Mouse (Mus musculus) liver, embryonic 14.5 days (tissue): ENCODE measurements around the gene Oosp1. TPM values are rescaled to one million over a fixed set of nuclear protein-coding genes. Genes with fewer than 3 reads are reported as not detected.

Experiments used
- ATAC-seq: fragments of 200-750 bp; cut with Nextera tagmentation; 2 replicates; pipeline ENCODE4 v1.8.0; 2017; ENCODE audit warnings: moderate number of reproducible peaks, mild to moderate bottlenecking, moderate library complexity; ENCODE audit not compliant: insufficient read depth
- DNase-seq, 3 experiments: peaks; one replicate each; pipeline ENCODE4 v3.0.0-alpha.2; 2012 to 2013; ENCODE audit warnings: low read depth in 3 of 3, low spot score in 3 of 3
- H3K27ac ChIP-seq: fragments of 300-500 bp; sonication (generic); 2 replicates; pipeline ENCODE4 v1.5.1; 2014; ENCODE audit warnings: moderate library complexity, mild to moderate bottlenecking, control low read depth, inconsistent platforms
- H3K27me3 ChIP-seq: fragments of 300-500 bp; sonication (generic); 2 replicates; pipeline ENCODE4 v1.6.1; 2014; ENCODE audit warnings: mild to moderate bottlenecking, low read length, moderate library complexity; ENCODE audit not compliant: control insufficient read depth, insufficient read depth
- H3K36me3 ChIP-seq: fragments of 300-500 bp; sonication (generic); replicated peaks from 2 replicates; pipeline ENCODE4 v1.6.1; 2014; ENCODE audit warnings: low read depth; ENCODE audit not compliant: control insufficient read depth, insufficient read depth
- H3K4me1 ChIP-seq, 2 experiments: fragments of 200-500 bp in 1 of 2; fragments of 300-500 bp in 1 of 2; sonication (generic) in 1 of 2; replicated peaks; 2 replicates each; pipeline ENCODE4 v1.6.1; 2012 to 2014; ENCODE audit warnings: antibody characterized with exemption in 1 of 2, inconsistent platforms in 1 of 2, low read length in 1 of 2; ENCODE audit not compliant: control insufficient read depth in 2 of 2, insufficient read depth in 2 of 2
- H3K4me2 ChIP-seq: fragments of 300-500 bp; sonication (generic); 2 replicates; pipeline ENCODE4 v1.6.1; 2014; ENCODE audit warnings: low read depth, mild to moderate bottlenecking, control low read depth, moderate library complexity
- H3K4me3 ChIP-seq, 2 experiments: fragments of 200-500 bp in 1 of 2; fragments of 300-500 bp in 1 of 2; sonication (generic) in 1 of 2; 2 replicates each; pipeline ENCODE4 v1.5.1; 2012 to 2014; ENCODE audit warnings: low read depth in 2 of 2, low read length in 2 of 2, mild to moderate bottlenecking in 2 of 2, control low read depth in 1 of 2, inconsistent platforms in 1 of 2, moderate library complexity in 1 of 2; ENCODE audit not compliant: insufficient read depth in 1 of 2
- H3K9ac ChIP-seq: fragments of 300-500 bp; sonication (generic); replicated peaks from 2 replicates; pipeline ENCODE4 v1.6.1; 2014; ENCODE audit warnings: mild to moderate bottlenecking, control low read depth, moderate library complexity
- H3K9me3 ChIP-seq: fragments of 300-500 bp; sonication (generic); 2 replicates; pipeline ENCODE4 v1.6.1; 2016; ENCODE audit warnings: low read length, mixed read lengths; ENCODE audit not compliant: control insufficient read depth
- CTCF ChIP-seq: IDR thresholded peaks from 2 replicates; pipeline ENCODE4 v1.5.1; 2016; ENCODE audit warnings: antibody characterized with exemption, low read depth, control low read depth
- EP300 ChIP-seq: IDR thresholded peaks from 2 replicates; pipeline ENCODE4 v1.6.1; 2016; ENCODE audit warnings: antibody characterized with exemption, low read depth
- WGBS: fragments of 180-500 bp; shearing (Covaris S2); extraction: QIAGEN DNeasy Blood & Tissue Kit; methylation state at CpG from one replicate; pipeline ENCODE4 v1.1.7; 2014; ENCODE audit not compliant: insufficient replicate concordance; 5-methylcytosine and 5-hydroxymethylcytosine counted together
- polyA plus RNA-seq, 2 experiments: library from polyadenylated mRNA; depleted of rRNA in 1 of 2; stranded (reverse) in 1 of 2; unstranded in 1 of 2; fragments of >200 nt; fragmentation: Nextera tagmentation in 1 of 2; extraction: Ambion mirVana in 1 of 2; gene quantifications; 2 replicates each; pipeline versions ENCODE4 v1.2.1 to v1.2.3; 2012 to 2014

The Oosp1 gene
- polyA plus RNA-seq, 2 experiments = 0.08 to 0.22 TPM

- Histone ChIP-seq H3K4me3 (no peak overlapping the region), H3K9me3 (no peaks in the 10 kb centered on the region), H3K27me3 (no peaks in the 10 kb centered on the region), H3K27ac (no peak overlapping the region), H3K4me1 (no peaks in the 10 kb centered on the region), H3K36me3 (no peaks in the 10 kb centered on the region), H3K9ac (no peak overlapping the region), H3K4me2 (no peak overlapping the region)
- TF ChIP-seq EP300 = no peak
- no peak for TF ChIP-seq CTCF
- no peak for ATAC-seq
- 59% methylated on average over 4 of the region's 4 CpGs for WGBS
- DNase-seq = no peak
These were observed 41.4 kb downstream of the Oosp1 start for GRCm38 (mm10) chr19:11649564-11649963.

DNA sequence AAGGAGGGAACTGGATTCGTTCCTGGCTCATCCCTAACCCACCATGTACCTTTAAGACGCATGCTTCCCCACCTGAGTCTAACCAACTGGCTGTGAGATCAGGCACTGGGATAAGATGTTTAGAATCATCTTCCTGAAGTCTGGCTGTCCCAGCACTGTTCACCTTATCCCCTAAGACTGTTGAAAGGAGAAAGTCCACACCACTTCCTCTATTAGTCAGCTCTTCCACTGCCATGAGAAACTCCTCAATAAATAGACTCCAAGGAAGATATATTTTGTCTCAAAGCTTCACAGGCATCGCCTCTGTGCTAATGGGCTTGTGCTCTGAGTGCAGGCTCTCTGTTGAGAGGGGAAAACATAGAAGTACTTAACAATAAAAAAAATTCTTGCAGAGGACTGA lies 44.8 kb downstream of the Oosp1 start:
- Histone ChIP-seq H3K9ac (no peak overlapping the region), H3K9me3 (no peaks in the 10 kb centered on the region), H3K4me1 (no peaks in the 10 kb centered on the region), H3K27ac (no peak overlapping the region), H3K4me2 (no peak overlapping the region), H3K27me3 (no peaks in the 10 kb centered on the region), H3K4me3 (no peak overlapping the region), H3K36me3 (no peaks in the 10 kb centered on the region)
- ATAC-seq (no peak), DNase-seq (no peak)
- no peak for TF ChIP-seq CTCF
- TF ChIP-seq EP300 = no peak
- 53% methylated on average over 3 of the region's 3 CpGs for WGBS

DNA sequence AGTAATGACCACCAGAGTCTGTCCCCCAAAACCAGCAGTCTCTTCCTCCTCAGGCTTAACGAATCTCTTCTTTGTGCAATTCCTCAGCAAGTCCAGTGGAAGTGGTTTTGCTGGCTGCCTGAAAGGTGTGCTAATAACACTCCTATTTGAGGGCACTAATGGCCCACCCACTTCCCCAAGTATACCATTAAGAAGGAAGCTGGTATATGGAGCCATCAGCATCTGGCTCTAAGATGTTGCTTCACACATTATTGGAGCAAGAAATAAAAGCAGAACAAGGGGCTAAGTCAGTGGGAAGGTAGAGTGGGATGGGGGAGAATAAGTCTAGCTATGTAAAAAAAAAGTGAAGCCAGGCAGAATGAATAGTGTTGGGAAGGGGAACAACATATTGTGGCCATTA lies 50.2 kb downstream of the Oosp1 start, which contains the start of gene Ms4a3:
Ms4a3 (minus strand) TSS at position 120 of the 400 bp plus-strand sequence.
- no peaks in the 10 kb centered on the region for H3K9me3 ChIP-seq
- no peak within 1 kb of the TSS for H3K27ac ChIP-seq
- 7% methylated on average over 1 of the region's 1 CpGs for WGBS
- ATAC-seq (no peak), DNase-seq (no peak)
- no peak within 1 kb of the TSS for H3K4me2 ChIP-seq
- no peak within 1 kb of the TSS for H3K4me3 ChIP-seq
- no peaks in the 10 kb centered on the region for H3K27me3 ChIP-seq
- H3K9ac ChIP-seq = no peak within 1 kb of the TSS
- TF ChIP-seq CTCF = no peak
- no peak for TF ChIP-seq EP300
- no peaks in the 10 kb centered on the region for H3K4me1 ChIP-seq
- no peaks in the 10 kb centered on the region for H3K36me3 ChIP-seq

DNA sequence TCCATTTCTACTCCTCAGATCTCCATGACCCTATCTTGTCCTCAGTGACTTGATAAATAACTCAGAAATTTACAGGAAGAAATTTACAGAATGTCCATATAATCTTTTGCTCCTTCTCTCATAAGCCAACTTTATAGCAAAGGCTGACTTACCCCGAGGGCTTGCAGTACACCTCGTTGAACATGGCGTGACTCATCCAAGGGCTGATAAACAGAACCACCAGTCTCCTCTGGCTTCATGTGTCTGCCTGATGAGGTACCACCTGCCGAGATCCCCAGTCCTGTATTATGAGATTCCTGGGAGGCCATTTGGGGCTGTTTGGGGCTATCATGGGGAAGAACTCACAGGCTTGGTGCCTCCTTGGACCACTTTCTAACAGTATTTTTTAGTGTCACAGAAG lies 51.9 kb downstream of the Oosp1 start:
- no peak overlapping the region for H3K4me3 ChIP-seq
- H3K4me2 ChIP-seq = no peak overlapping the region

DNA sequence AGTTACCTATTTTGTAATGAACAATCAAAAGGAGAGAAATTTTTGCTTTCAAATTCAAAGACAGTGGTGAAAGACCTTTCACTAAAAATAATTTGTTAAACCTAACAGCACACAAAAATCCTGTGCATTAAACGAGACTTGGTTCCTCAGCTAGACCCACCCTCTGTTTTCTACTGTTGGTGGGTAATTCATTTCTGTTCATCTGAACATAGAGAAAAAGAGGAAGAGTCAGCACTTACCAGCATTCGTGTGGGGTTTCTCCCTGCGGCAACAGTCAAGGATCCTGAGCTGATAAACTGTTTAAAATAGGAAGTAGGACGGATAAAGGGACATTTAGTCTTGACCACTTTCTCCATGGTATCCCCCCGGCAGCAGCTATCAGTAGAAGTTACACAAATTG lies 55.4 kb downstream of the Oosp1 start:
- Histone ChIP-seq H3K27me3 (no peaks in the 10 kb centered on the region), H3K9me3 (no peaks in the 10 kb centered on the region), H3K27ac (no peak overlapping the region), H3K4me1 (no peaks in the 10 kb centered on the region), H3K36me3 (no peaks in the 10 kb centered on the region), H3K4me2 (no peak overlapping the region), H3K9ac (no peak overlapping the region), H3K4me3 (no peak overlapping the region)
- ATAC-seq (no peak), DNase-seq (no peak)
- 13% methylated on average over 5 of the region's 5 CpGs for WGBS
- no peak for TF ChIP-seq CTCF
- no peak for TF ChIP-seq EP300

More for the DNA sequence above, 51.9 kb downstream of the Oosp1 start:
- TF ChIP-seq CTCF (no peak), EP300 (no peak)
- Histone ChIP-seq H3K27ac (no peak overlapping the region), H3K4me1 (no peaks in the 10 kb centered on the region), H3K27me3 (no peaks in the 10 kb centered on the region), H3K36me3 (no peaks in the 10 kb centered on the region), H3K9ac (no peak overlapping the region), H3K9me3 (no peaks in the 10 kb centered on the region)
- ATAC-seq = no peak
- WGBS = 51% methylated on average over 4 of the region's 4 CpGs
- no peak for DNase-seq

GRCm38 (mm10) chr19:11634330-11634729 lies 56.6 kb downstream of the Oosp1 start:
- H3K9ac ChIP-seq = no peak overlapping the region
- no peaks in the 10 kb centered on the region for H3K36me3 ChIP-seq
- no peaks in the 10 kb centered on the region for H3K27me3 ChIP-seq
- no peaks in the 10 kb centered on the region for H3K4me1 ChIP-seq
- H3K4me3 ChIP-seq = no peak overlapping the region
- no peak for ATAC-seq
- no peak for DNase-seq
- H3K27ac ChIP-seq = no peak overlapping the region
- no peaks in the 10 kb centered on the region for H3K9me3 ChIP-seq
- no peak overlapping the region for H3K4me2 ChIP-seq
- TF ChIP-seq EP300 (no peak), CTCF (no peak)
- WGBS = 55% methylated on average over 2 of the region's 2 CpGs
